Mouse (Mus musculus) pancreas, adult 10 weeks (tissue): ENCODE data around the gene Supt7l. TPM values are rescaled to one million over a fixed set of nuclear protein-coding genes. Genes with fewer than 3 reads are reported as not detected.

Experiments used
- polyA plus RNA-seq: library from polyadenylated mRNA; stranded (reverse); fragments of 350-450 nt; fragmentation: Illumina TruSeq; extraction: RNeasy Lipid Tissue Mini Kit (QIAGEN cat#74804); gene quantifications from one replicate; pipeline ENCODE4 v1.2.3, GENCODE M21; 2015; ENCODE audit warnings: low read depth, low replicate concordance; ENCODE audit not compliant: insufficient read depth

The Supt7l gene
- 3.5 TPM for polyA plus RNA-seq

DNA sequence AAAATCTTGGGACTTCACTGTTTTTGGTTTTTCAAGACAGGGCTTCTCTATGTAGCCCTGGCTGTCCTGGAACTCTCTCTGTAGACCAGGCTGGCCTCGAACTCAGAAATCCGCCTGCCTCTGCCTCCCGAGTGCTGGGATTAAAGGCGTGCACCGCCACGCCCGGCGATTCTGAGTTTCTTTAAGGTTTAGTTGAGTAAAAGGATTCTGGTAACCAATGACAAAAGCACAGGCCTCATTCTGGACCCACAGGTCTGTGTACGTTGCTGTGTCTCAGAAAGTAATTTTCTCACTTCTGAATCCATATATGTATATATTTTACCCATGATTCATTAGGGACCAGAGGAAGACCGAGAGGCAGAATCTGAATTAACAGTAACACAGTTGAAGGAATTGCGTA lies at the start of gene Supt7l:
TSS of gene Supt7l (minus strand) at position 101 of the 400 bp plus-strand sequence.

DNA sequence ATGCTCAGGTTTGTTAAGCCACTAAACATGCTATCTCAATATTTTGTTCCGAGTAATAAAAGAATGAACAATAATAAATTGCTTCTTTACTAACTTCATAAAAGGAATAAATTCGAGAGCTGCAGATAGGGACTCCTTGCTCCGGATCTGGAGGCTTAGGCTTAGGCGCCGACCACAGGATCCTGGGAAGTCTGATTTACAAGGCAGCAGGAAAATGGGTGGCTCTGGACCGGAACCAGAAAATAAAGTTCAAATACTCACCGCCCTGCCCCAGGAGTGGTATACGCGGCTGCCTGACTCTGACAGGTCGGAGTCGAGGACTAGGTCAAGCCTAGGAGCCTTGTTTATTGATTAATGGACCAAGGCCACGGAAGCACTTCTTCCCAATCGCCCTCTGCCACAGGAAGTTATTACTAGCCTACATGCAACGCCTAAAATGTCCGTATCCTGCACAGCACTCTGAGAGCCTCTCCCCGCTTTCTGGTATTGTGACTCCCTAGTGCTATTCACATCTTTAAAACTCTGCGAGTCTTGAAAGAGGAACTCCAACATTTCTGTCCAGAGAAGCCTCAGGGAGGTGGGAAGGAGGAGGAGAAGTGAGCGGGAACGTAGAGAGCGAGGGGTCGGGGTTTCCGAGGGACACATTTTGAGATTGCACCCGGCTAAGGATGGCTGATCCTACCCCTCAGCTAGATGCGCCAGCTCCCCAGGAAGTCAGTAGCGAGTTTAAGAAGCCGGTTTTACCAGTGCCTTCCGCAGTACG lies 1.1 kb downstream of the Supt7l start, which contains the start of gene Slc4a1ap:
TSS of gene Slc4a1ap (plus strand) at position 642 of the 763 bp plus-strand sequence.

DNA sequence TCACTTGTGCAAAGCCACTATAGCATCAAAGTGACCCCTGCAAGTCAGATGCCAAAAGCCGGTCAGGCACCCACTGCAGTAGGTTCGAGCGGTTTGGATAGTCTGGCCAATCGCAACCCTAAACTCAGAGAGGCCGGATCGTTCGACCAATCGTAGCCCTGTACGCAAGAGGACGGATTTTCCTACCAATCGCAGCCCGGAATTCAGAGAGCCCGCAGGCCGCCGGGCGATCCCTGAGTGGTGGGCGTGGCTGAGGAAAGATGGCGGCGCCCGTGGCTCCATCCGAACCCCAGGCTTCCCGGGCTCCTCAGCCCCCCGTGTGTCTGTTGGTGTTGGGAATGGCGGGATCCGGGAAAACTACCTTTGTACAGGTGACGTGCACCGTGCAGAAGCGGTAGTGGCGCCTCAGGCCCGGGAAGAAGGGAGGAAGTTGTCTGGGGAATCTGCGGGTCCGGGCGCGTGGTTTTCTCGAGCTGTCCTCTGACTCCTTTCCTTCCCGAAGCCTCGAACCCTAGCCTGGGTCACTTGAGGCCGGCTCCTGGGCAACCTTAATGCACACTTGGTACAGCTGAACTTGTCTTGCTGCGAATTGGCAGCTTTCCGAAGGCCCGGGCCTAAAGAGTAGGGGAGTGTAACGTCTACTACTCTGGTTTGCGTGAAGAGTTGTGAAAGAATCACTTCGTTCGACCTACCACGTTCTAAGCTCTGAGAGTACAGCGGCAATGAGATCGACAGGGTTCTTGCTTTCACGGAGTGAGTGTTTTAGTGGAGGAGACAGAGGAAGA lies 32.9 kb downstream of the Supt7l start, which contains the start of gene Gpn1:
TSS of gene Gpn1 (plus strand) at position 229 of the 785 bp plus-strand sequence.

DNA sequence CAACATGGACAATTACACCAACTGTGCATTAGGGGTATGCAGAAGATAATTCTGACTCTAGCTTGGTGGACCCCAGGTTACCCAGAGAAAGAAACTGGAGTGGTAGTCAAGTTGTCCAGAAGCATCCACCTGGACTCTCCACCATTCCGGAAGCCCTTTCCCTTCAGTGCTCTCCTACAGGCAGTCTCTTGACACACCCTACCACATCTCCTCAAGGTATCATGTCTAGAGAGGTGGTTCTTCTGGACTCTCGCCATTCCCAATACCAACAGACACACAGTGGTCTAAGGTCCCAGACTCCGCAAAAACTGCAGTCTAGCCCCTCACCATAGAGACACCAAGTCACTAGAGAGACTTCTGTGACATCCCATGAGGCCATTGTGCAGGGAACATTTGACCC lies 42.2 kb downstream of the Supt7l start, which contains the start of gene 4930548H24Rik:
TSS of gene 4930548H24Rik (plus strand) at position 301 of the 400 bp plus-strand sequence.

Other genes starting within 250 kb of the Supt7l start
- 20.7 TPM for gene Ift172, start 236.7 kb downstream of the Supt7l start, polyA plus RNA-seq
- gene Fndc4, start 231.7 kb downstream of the Supt7l start, polyA plus RNA-seq: 2.1 TPM
- 1.1 TPM for gene Gckr, start 230.4 kb downstream of the Supt7l start, polyA plus RNA-seq
- 7.0 TPM for gene Zfp512, start 75.4 kb downstream of the Supt7l start, polyA plus RNA-seq
- not detected for gene 4930548H24Rik, start 42.1 kb downstream of the Supt7l start, polyA plus RNA-seq
- gene Gpn1, start 33.1 kb downstream of the Supt7l start, polyA plus RNA-seq: 4.6 TPM
- 11.1 TPM for gene Slc4a1ap, start 812 bp downstream of the Supt7l start, polyA plus RNA-seq
- gene Mrpl33, start 69.1 kb upstream of the Supt7l start, polyA plus RNA-seq: 35.6 TPM
- gene Rbks, start 169.8 kb upstream of the Supt7l start, polyA plus RNA-seq: 2.3 TPM
- gene Babam2, start 169.9 kb upstream of the Supt7l start, polyA plus RNA-seq: 11.2 TPM